Mouse (Mus musculus) splenic B cell, adult 2 months (primary cell): ENCODE measurements around the gene Copz1.

Experiments
- DNase-seq: peaks from one replicate; pipeline ENCODE4 v3.0.0-alpha.2; 2011; ENCODE audit warnings: low read depth, low spot score
- H3K27me3 ChIP-seq: 2 replicates; pipeline ENCODE4 v1.6.1; 2012; ENCODE audit warnings: mild to moderate bottlenecking, low read length, moderate library complexity, mixed read lengths; ENCODE audit not compliant: control insufficient read depth, poor library complexity, insufficient read depth, severe bottlenecking
- H3K36me3 ChIP-seq: 2 replicates; pipeline ENCODE4 v1.6.1; 2012; ENCODE audit warnings: mild to moderate bottlenecking, low read length, moderate library complexity, mixed read lengths; ENCODE audit not compliant: control insufficient read depth, poor library complexity, insufficient read depth, severe bottlenecking

Copz1 gene

GRCm38 (mm10) chr15:103342415-103342814, 69.9 kb downstream of the Copz1 start:
- Histone ChIP-seq H3K27me3 (no peaks in the 10 kb centered on the region), H3K36me3 (no peaks in the 10 kb centered on the region)
- peak; percentile 92 for DNase-seq

- DNase-seq, result no peak
These were observed 70.5 kb downstream of the Copz1 start for GRCm38 (mm10) chr15:103343008-103343407.

GRCm38 (mm10) chr15:103343556-103343955, 71.0 kb downstream of the Copz1 start:
- no peak for DNase-seq
- H3K27me3 ChIP-seq, result no peaks in the 10 kb centered on the region
- H3K36me3 ChIP-seq, result no peaks in the 10 kb centered on the region

More at GRCm38 (mm10) chr15:103343008-103343407, 70.5 kb downstream of the Copz1 start:
- H3K27me3 ChIP-seq, result no peaks in the 10 kb centered on the region
- no peaks in the 10 kb centered on the region for H3K36me3 ChIP-seq

GRCm38 (mm10) chr15:103345789-103346188, 73.3 kb downstream of the Copz1 start:
- Histone ChIP-seq H3K36me3 (no peaks in the 10 kb centered on the region), H3K27me3 (no peaks in the 10 kb centered on the region)
- DNase-seq, result no peak

- no peaks in the 10 kb centered on the region for H3K36me3 ChIP-seq
- H3K27me3 ChIP-seq, result no peaks in the 10 kb centered on the region
- DNase-seq, result peak; percentile 89
These were observed 74.8 kb downstream of the Copz1 start for GRCm38 (mm10) chr15:103347275-103347684.
